Mouse (Mus musculus): ENCODE measurements around the gene Rasa3.

DNA sequence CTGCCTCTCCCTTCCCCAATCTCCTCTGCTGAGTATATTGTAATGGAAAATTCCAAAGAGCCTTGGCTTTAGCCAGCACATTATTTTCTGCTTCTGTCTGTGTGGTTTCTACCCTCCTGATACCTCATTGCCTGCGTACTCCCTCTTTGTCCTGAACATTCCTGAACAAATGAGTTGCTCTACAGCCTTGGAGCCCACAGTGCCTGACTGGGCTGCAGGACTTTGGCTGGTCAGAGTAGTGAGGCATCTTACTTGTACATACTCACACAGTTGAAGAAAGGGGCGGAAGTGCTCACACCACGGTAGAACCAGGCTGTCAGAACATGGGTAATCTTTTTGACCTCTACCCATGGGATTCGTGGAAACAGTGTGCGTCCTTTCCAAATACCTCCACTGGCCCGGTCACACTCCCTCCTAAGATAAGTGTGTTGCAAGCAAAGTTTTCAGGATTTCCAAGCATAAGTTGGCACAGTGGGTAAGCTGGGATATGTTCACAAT is 160.1 kb downstream of the Rasa3 start:
- TF ChIP-seq JUND (IDR thresholded peaks at IDR 0.05; ENCODE audit: low read depth, low read length) (no peak), CTCF (IDR thresholded peaks at IDR 0.05 in 2 of 3, conservative IDR thresholded peaks at IDR 0.05 in 1 of 3; ENCODE audit: control insufficient read depth in 1 of 3, insufficient read depth in 1 of 3, low read depth in 2 of 3, low read length in 3 of 3, poor library complexity in 1 of 3, severe bottlenecking in 1 of 3) (no peak), TAL1 (IDR thresholded peaks at IDR 0.05; ENCODE audit: low read length) (no peak), MAX (IDR thresholded peaks at IDR 0.05; ENCODE audit: low read length) (no peak), POLR2A (IDR thresholded peaks at IDR 0.05; ENCODE audit: control insufficient read depth in 1 of 2, insufficient read depth in 1 of 2, low read depth in 1 of 2, low read length in 2 of 2, poor library complexity in 1 of 2) (no peak), USF1 (IDR thresholded peaks at IDR 0.05; ENCODE audit: low read depth, low read length) (no peak), GATA1 (IDR thresholded peaks at IDR 0.05; ENCODE audit: low read depth, low read length) (no peak), MYC (IDR thresholded peaks at IDR 0.05; ENCODE audit: low read depth, low read length) (no peak), BHLHE40 (IDR thresholded peaks at IDR 0.05; ENCODE audit: borderline replicate concordance, low read depth, low read length) (no peak)

All from MEL (cell line).